8 mouse cellular contexts compared by ENCODE assay signal in the genomic region with DNA sequence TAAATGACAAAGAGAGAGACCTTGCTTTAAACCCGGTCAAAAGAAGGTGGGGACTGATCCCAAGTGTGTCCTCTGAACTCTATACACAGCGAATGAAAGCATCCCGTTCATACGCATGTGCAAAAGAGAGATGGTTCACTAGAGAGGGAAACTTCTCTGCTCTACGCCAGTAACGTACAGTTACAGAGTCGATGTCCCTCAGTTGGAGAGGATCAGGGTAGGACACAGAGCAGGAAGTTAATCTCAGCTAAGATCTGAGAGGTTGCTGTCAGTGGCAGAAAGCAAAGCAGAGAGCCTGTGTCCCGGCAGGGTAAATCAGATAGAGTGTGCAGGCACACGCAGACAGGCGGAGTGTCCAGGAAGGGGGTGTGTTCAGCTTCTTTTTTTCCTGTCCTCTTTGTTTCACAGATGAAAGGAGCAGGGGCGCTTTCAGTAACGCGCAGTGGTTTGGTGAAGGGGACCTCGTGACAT. TPM values are rescaled to one million over a fixed set of nuclear protein-coding genes. Genes with fewer than 3 reads are reported as not detected.
DNase-seq lines count a peak whose midpoint lies in the region; ATAC-seq lines count a peak whose summit lies in the region.

No protein-coding gene starts in this region.

- intact Hi-C loops in heart, postnatal 10 days (cut with DNase I), result no loop called here

- peak; percentile 10; the same call in 1 of the 2 replicates for ATAC-seq in heart, embryonic 12.5 days (ENCODE audit: insufficient number of reproducible peaks, low FRiP score)
- ATAC-seq in intestine, embryonic 15.5 days, result no peak
- ATAC-seq in neural tube, embryonic 13.5 days (ENCODE audit: low read depth), result no peak

- no peaks in the 10 kb centered on the region for H3K36me3 ChIP-seq in heart, embryonic 12.5 days
- no peaks in the 10 kb centered on the region for H3K36me3 ChIP-seq in intestine, embryonic 15.5 days
- no peaks in the 10 kb centered on the region for H3K36me3 ChIP-seq in neural tube, embryonic 13.5 days

- H3K4me2 ChIP-seq in heart, embryonic 12.5 days, result peak overlapping the region; percentile 40
- H3K4me2 ChIP-seq in intestine, embryonic 15.5 days (replicated peaks), result peak overlapping the region; percentile 38
- H3K4me2 ChIP-seq in neural tube, embryonic 13.5 days, result peak overlapping the region; percentile 44

- no peak overlapping the region for H3K27ac ChIP-seq in heart, embryonic 12.5 days (ENCODE audit: poor library complexity, severe bottlenecking)
- H3K27ac ChIP-seq in intestine, embryonic 15.5 days, result no peak overlapping the region
- no peak overlapping the region for H3K27ac ChIP-seq in neural tube, embryonic 13.5 days (replicated peaks)

- H3K4me1 ChIP-seq in heart, embryonic 12.5 days (replicated peaks), result peaks cover 9% of the 10 kb centered on the region
- peaks cover 3% of the 10 kb centered on the region; the same call in 1 of the 2 replicates for H3K4me1 ChIP-seq in intestine, embryonic 15.5 days (replicated peaks)
- peaks cover 30% of the 10 kb centered on the region for H3K4me1 ChIP-seq in neural tube, embryonic 13.5 days (replicated peaks)

- WGBS in heart, embryonic 12.5 days, result 34% methylated on average over 14 of the region's 14 CpGs
- 30% methylated on average over 14 of the region's 14 CpGs for WGBS in intestine, embryonic 15.5 days
- 21% methylated on average over 14 of the region's 14 CpGs for WGBS in neural tube, embryonic 13.5 days

- no peak for DNase-seq in heart, postnatal 10 days
- DNase-seq in embryo, embryonic 10.5 days (ENCODE audit: low spot score), result peak; percentile 65
- no peak for DNase-seq in right cerebral cortex, postnatal 14 days
- no peak for DNase-seq in liver
- no peak for DNase-seq in cerebellum, postnatal 36 days

- no peaks in the 10 kb centered on the region for H3K9me3 ChIP-seq in heart, embryonic 12.5 days (replicated peaks)
- H3K9me3 ChIP-seq in intestine, embryonic 15.5 days, result no peaks in the 10 kb centered on the region
- no peaks in the 10 kb centered on the region for H3K9me3 ChIP-seq in neural tube, embryonic 13.5 days

- no peak overlapping the region for H3K9ac ChIP-seq in heart, embryonic 12.5 days
- no peak overlapping the region for H3K9ac ChIP-seq in intestine, embryonic 15.5 days
- peak overlapping the region; percentile 17 for H3K9ac ChIP-seq in neural tube, embryonic 13.5 days

- H3K4me3 ChIP-seq in heart, embryonic 12.5 days, result no peak overlapping the region
- H3K4me3 ChIP-seq in intestine, embryonic 15.5 days (replicated peaks), result no peak overlapping the region
- H3K4me3 ChIP-seq in neural tube, embryonic 13.5 days, result no peak overlapping the region

- H3K27me3 ChIP-seq in heart, embryonic 12.5 days (replicated peaks), result no peaks in the 10 kb centered on the region
- H3K27me3 ChIP-seq in intestine, embryonic 15.5 days (replicated peaks), result no peaks in the 10 kb centered on the region
- H3K27me3 ChIP-seq in neural tube, embryonic 13.5 days, result no peaks in the 10 kb centered on the region; the same call in 1 of the 2 replicates

RNA-seq across cellular contexts. Expression of a gene that starts 3.0 kb away (rescaled TPM):
- polyA plus RNA-seq in heart, embryonic 12.5 days (2016; fragmentation: Nextera tagmentation; extraction: Ambion mirVana), result 35.5 and 43.0 TPM in 2 replicates
- 10 to 100 TPM; 19.4 to 19.9 TPM for total RNA-seq in heart, postnatal 10 days (2021)
- 23.8 and 24.7 TPM in 2 replicates for polyA plus RNA-seq in intestine, embryonic 15.5 days (2015; fragmentation: Nextera tagmentation; extraction: Ambion mirVana)
- 11.6 and 12.7 TPM in 2 replicates for polyA plus RNA-seq in neural tube, embryonic 13.5 days (2015; fragmentation: Nextera tagmentation; extraction: Ambion mirVana)
